Mouse (Mus musculus): Measurements from ENCODE around the gene G530012D18Rik.
"Not testable (repeated sequence)": the region's sequence is repeated elsewhere in the genome, so short reads cannot be mapped to it uniquely, and the experiment has no call there.

DNA sequence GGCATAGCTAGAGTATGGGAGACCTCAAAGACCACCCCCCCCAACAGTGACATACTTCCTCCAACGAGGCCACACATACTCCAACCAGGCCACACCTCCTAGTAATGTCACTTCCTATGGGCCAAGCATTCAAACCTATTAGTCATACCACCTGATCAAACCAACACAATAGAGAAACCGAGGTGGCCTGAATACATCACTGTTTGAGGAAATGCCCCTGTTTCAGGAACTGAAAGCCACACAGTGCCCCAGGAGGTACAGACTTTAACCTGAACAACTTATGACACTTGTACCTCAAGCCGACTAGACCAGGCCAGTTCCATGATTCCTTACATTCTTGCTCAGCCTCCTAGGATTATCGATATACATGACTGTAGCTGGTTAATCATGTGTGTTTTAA is 31.7 kb upstream of the G530012D18Rik start:
- TF ChIP-seq POLR2A, CTCF (IDR thresholded peaks at IDR 0.05; ENCODE audit: extremely low read depth, insufficient read depth, low read length): not testable (repeated sequence)

Measured in cortical plate, adult 2 months (tissue).